Mouse (Mus musculus): Measurements from ENCODE around the gene Pam16. TPM values are rescaled to one million over a fixed set of nuclear protein-coding genes. Genes with fewer than 3 reads are reported as not detected.

The Pam16 gene
- polyA plus RNA-seq, 1 experiment, result 34.8 TPM

DNA sequence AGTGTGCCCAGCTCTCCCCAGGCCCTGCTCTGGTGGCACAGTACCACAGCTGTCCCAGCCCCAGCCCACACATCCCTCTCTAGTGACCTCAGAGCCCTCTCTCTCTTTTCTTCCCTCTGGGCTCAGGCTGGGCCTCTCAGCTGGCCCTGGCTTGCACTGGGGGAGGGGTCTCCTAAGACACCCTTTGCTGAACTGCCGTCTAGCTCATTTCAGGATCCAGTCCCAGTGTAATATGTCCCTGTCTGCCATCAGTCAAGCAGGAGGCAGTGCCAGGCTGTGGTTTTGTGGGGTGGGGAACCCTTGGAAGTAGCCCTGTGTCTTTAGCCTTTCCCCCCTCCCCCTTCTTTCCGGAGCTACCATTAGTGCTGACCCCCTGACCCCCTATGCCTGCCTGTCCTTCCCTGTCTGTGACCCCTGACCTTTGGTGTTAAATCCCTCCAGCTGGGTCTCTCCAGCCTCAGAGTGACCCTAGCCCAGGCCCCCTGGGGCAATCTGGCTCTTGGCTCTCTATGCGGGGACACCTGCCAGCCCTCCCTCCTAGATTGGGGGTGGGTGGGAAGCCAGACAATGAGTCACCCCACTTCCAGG lies 28.6 kb downstream of the Pam16 start:
- Histone ChIP-seq H3K9me3 (replicated peaks; ENCODE audit: control insufficient read depth, insufficient read depth, low read length, poor library complexity, severe bottlenecking) (no peaks in the 10 kb centered on the region), H3K4me1 (ENCODE audit: control insufficient read depth, insufficient read depth, low read length) (peaks cover 20% of the 10 kb centered on the region), H3K27ac (ENCODE audit: insufficient read depth, low read length) (no peak overlapping the region), H3K4me3 (ENCODE audit: low read depth, low read length) (peak overlapping the region; percentile 18; the same call in 1 of the 2 replicates), H3K27me3 (ENCODE audit: control insufficient read depth, insufficient read depth, low read length, poor library complexity, severe bottlenecking) (no peaks in the 10 kb centered on the region), H3K9ac (ENCODE audit: low read depth, poor library complexity, severe bottlenecking) (0 out of 2 replicates have a peak overlapping the region, but pooled peaks have one; percentile 96), H3K36me3 (ENCODE audit: control insufficient read depth, insufficient read depth, low read length, poor library complexity, severe bottlenecking) (no peaks in the 10 kb centered on the region)
- TF ChIP-seq EP300 (IDR thresholded peaks at IDR 0.05; ENCODE audit: insufficient read depth, low read depth, low read length) (0 out of 2 replicates have a peak, but pooled peaks have one; percentile 10), CTCF (IDR thresholded peaks at IDR 0.05; ENCODE audit: low read depth, low read length) (no peak)

DNA sequence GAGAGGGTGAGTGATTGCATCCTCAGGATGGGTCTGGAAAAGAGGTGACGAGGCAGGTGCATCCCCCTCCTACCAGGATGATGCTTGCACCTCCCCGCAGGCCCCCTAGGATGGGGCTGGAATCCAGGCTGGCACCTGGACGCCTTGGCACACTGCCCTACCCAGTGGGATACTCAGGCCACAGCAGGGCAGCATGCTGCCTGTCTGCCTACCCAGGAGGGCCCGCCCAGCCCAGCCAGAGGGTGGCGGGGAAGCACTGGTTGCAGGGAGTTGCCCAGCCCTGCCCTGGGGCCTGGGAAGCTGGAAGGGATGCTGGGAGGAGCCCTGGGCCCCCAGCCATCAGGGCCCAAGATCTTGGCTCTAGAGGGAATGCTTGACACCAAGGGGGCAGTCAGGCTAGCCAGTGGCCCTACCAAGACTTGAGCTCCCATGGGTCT lies 29.2 kb downstream of the Pam16 start:
- Histone ChIP-seq H3K27me3 (ENCODE audit: control insufficient read depth, insufficient read depth, low read length, poor library complexity, severe bottlenecking) (no peaks in the 10 kb centered on the region), H3K36me3 (ENCODE audit: control insufficient read depth, insufficient read depth, low read length, poor library complexity, severe bottlenecking) (no peaks in the 10 kb centered on the region), H3K27ac (ENCODE audit: insufficient read depth, low read length) (no peak overlapping the region), H3K4me3 (ENCODE audit: low read depth, low read length) (peak overlapping the region; percentile 83), H3K9ac (ENCODE audit: low read depth, poor library complexity, severe bottlenecking) (peak overlapping the region; percentile 96), H3K9me3 (replicated peaks; ENCODE audit: control insufficient read depth, insufficient read depth, low read length, poor library complexity, severe bottlenecking) (no peaks in the 10 kb centered on the region), H3K4me1 (ENCODE audit: control insufficient read depth, insufficient read depth, low read length) (peaks cover 15% of the 10 kb centered on the region)
- TF ChIP-seq POLR2A (IDR thresholded peaks at IDR 0.05; ENCODE audit: insufficient read depth, low read length), result no peak
- TF ChIP-seq CTCF (IDR thresholded peaks at IDR 0.05; ENCODE audit: low read depth, low read length), result no peak
- TF ChIP-seq EP300 (IDR thresholded peaks at IDR 0.05; ENCODE audit: insufficient read depth, low read depth, low read length), result no peak

DNA sequence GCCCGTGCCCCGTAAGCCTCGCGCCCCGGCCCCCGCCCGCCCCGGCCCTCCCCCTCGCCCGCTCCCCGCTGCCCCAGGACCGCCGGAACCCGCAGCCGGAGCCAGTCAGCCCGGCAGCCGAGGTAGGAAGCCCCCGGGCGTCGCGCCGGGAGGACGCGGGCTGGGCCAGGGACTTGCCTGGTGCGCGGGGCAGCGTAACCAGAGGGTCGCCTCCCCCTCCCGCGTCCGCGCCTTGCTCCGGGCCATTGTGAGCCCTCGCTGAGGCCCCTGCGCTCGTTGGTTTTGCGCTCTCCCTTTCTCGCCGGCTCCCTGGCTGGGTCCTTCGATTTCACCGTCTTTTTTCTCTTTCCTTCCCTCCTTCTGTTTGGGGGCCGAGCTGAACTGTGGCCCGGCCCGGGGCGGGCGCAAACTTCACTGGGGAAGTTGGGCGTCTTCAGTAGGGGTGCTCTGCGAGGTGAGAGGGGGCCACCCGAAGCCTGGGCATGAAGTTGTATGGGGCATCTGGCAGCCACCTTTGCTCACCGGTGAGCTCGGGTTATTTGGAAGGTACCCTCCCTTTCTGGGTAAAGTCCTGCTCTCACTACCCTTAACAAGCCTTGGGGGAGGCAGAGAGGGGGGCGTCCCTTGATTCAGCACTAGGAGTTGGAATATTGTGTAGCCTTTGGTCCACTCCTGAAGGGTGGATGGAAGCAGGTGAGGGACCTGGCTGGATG lies 29.8 kb downstream of the Pam16 start:
- TF ChIP-seq CTCF (IDR thresholded peaks at IDR 0.05; ENCODE audit: low read depth, low read length) (no peak), POLR2A (IDR thresholded peaks at IDR 0.05; ENCODE audit: insufficient read depth, low read length) (no peak), EP300 (IDR thresholded peaks at IDR 0.05; ENCODE audit: insufficient read depth, low read depth, low read length) (no peak)
- H3K36me3 ChIP-seq (ENCODE audit: control insufficient read depth, insufficient read depth, low read length, poor library complexity, severe bottlenecking), result no peaks in the 10 kb centered on the region
- peaks cover 13% of the 10 kb centered on the region for H3K4me1 ChIP-seq (ENCODE audit: control insufficient read depth, insufficient read depth, low read length)
- H3K27ac ChIP-seq (ENCODE audit: insufficient read depth, low read length), result peak overlapping the region; percentile 36
- peak overlapping the region; percentile 96 for H3K9ac ChIP-seq (ENCODE audit: low read depth, poor library complexity, severe bottlenecking)
- no peaks in the 10 kb centered on the region for H3K9me3 ChIP-seq (replicated peaks; ENCODE audit: control insufficient read depth, insufficient read depth, low read length, poor library complexity, severe bottlenecking)
- no peaks in the 10 kb centered on the region for H3K27me3 ChIP-seq (ENCODE audit: control insufficient read depth, insufficient read depth, low read length, poor library complexity, severe bottlenecking)
- H3K4me3 ChIP-seq (ENCODE audit: low read depth, low read length), result peak overlapping the region; percentile 83

DNA sequence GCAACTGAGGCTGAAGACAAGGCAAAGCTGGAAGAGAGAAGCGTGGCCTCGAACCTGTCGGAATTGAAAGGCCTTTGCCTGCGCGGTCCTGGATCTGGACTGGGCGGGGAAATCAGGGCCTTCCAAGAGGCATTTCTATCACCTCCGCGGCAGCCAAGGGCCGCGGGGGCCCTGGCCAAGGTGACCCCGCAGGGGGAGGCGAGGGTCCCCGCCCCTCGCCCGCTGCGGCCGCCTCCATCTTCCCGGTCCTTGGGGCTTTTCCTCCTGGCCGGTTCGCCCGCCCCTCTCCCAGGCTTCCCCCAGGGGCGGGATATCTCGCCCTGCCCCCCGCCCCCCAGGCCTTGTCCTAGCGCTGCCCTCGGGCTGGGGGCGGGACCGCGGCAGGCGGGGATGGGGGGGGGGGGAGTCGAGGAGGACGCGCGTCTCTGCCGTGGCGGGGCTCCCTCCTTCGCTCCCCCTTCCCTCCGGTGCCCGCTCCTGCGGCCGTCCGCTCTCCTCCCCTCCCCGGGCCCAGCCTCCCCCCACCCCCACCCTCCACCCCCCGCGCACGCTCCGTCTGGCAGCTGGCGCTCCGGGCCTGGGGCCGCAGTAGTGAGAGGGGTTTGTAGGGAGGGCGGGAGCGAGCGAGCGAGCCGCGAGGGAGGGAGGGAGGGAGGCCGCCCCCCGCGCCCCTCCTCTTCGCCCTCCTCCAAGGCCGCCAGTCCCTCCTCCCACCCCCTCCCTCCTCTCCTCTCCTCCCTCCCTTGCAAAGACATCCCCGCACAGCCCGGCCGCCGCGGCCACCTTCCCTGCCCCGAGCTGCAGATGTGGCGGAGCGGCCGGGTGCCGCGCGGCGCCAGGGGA lies 30.6 kb downstream of the Pam16 start, which contains the start of gene Glis2:
TSS of gene Glis2 (plus strand) at position 743 of the 843 bp plus-strand sequence.
- peaks cover 13% of the 10 kb centered on the region for H3K4me1 ChIP-seq (ENCODE audit: control insufficient read depth, insufficient read depth, low read length)

DNA sequence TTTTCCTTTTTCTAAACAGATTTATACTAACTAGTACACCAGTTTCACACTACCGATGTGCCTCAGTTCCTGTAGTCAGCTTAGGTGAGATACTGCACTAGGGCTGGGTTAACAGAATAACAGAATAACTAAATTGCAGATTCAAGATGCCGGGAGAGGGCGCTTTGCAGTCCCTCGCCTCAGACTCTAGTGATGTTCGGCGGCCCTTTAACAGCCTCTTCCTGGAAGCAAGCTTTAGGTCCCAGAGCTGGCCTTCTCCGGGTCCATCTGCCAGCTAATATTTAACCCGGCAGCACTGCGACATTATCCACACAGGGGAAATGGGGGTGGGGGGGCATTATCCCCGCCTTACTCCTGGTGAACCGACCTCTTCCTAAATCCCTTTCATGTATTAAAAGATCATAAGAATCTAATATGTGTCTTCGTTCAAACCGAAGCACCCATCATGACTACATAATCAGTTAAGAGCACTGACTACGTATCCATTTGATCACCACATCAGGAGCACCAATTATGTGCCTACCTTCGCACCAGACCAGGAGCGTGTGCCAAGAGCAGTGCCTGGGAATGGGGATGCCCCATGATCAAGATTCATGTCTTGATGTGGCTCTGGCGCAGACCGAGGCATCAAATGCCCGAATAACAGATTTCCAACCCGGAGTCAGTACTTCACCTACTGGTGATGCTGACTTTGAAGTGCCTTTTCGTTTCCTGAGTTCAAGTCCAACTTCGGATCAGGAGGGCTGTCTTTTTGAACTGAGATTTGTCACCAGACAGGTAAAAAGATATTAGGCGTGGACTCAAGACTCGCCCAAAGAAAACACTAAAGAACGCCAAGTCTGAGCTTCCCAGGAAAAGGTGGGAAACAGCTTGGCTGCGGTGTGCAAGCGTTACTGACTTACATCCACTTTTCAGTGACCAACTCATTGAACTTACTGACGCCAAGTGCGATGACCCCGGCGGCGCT lies 31.6 kb downstream of the Pam16 start:
- Histone ChIP-seq H3K4me3 (ENCODE audit: low read depth, low read length) (peak overlapping the region; percentile 55), H3K9ac (ENCODE audit: low read depth, poor library complexity, severe bottlenecking) (peak overlapping the region; percentile 96), H3K36me3 (ENCODE audit: control insufficient read depth, insufficient read depth, low read length, poor library complexity, severe bottlenecking) (no peaks in the 10 kb centered on the region), H3K9me3 (replicated peaks; ENCODE audit: control insufficient read depth, insufficient read depth, low read length, poor library complexity, severe bottlenecking) (no peaks in the 10 kb centered on the region), H3K27me3 (ENCODE audit: control insufficient read depth, insufficient read depth, low read length, poor library complexity, severe bottlenecking) (no peaks in the 10 kb centered on the region), H3K27ac (ENCODE audit: insufficient read depth, low read length) (peak overlapping the region; percentile 56), H3K4me1 (ENCODE audit: control insufficient read depth, insufficient read depth, low read length) (peaks cover 13% of the 10 kb centered on the region)
- TF ChIP-seq CTCF (IDR thresholded peaks at IDR 0.05; ENCODE audit: low read depth, low read length) (peak; percentile 47), POLR2A (IDR thresholded peaks at IDR 0.05; ENCODE audit: insufficient read depth, low read length) (no peak)

More for the DNA sequence above, 30.6 kb downstream of the Pam16 start, which contains the start of gene Glis2:
- no peaks in the 10 kb centered on the region for H3K36me3 ChIP-seq (ENCODE audit: control insufficient read depth, insufficient read depth, low read length, poor library complexity, severe bottlenecking)
- H3K27ac ChIP-seq (ENCODE audit: insufficient read depth, low read length), result peak within 1 kb of the TSS; percentile 36
- no peaks in the 10 kb centered on the region for H3K9me3 ChIP-seq (replicated peaks; ENCODE audit: control insufficient read depth, insufficient read depth, low read length, poor library complexity, severe bottlenecking)
- TF ChIP-seq EP300 (IDR thresholded peaks at IDR 0.05; ENCODE audit: insufficient read depth, low read depth, low read length) (peak; percentile 24; the same call in 1 of the 2 replicates), CTCF (IDR thresholded peaks at IDR 0.05; ENCODE audit: low read depth, low read length) (no peak)
- H3K27me3 ChIP-seq (ENCODE audit: control insufficient read depth, insufficient read depth, low read length, poor library complexity, severe bottlenecking), result no peaks in the 10 kb centered on the region
- H3K9ac ChIP-seq (ENCODE audit: low read depth, poor library complexity, severe bottlenecking), result peak within 1 kb of the TSS; percentile 96
- peak within 1 kb of the TSS; percentile 83 for H3K4me3 ChIP-seq (ENCODE audit: low read depth, low read length)
